Mouse (Mus musculus): ENCODE results near the gene Nr2f2. TPM values are rescaled to one million over a fixed set of nuclear protein-coding genes. Genes with fewer than 3 reads are reported as not detected.

Nr2f2 gene
- 95.6 and 120 TPM in 2 replicates for polyA plus RNA-seq (2014; fragmentation: Nextera tagmentation; extraction: Ambion mirVana)

DNA sequence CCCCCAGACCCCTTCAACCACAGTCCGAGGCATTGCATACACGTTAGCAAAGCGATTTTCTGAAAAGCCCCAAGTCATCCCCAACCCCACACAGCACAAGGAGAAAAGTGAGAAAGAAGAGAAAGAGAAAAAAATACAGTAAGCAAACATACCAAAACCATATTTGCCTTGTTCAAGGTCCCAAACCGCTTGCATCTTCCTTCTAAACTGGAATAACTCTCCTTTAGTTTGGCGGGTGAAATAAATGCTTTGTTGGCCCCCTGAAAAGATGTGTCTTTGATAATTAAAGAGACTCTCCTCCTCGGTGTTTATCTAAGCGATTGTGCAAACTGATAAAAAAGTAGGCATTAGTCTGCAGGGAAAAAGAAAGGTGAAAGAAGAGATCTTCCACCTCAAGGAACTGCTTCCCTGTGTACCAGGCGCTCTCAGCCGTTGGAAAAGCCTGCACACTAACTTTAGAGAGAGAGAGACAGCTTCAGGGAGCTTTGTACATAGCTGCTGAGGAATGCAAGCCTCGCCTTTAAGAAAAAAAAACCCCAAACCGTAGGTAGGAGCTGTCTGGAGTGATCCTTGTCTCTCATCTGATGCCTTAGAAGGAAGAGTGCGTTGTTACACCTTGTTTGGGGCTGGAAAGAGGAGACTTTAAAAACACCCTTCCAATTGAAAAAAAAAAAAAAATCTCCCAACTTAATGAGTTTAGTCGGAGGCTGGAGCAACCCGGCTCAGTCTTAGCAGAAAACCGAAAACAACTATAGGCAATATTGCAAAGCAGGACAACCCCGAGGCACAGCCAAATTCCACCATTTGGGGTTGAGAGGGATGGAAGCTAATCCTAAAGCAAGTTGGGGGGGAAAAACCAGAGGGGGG lies at the start of gene Nr2f2:
Gene Nr2f2, minus strand, starts transcription at position 795 of the 867 bp plus-strand sequence.
- Histone ChIP-seq H3K4me1 (replicated peaks; ENCODE audit: control insufficient read depth, insufficient read depth, low read length) (peaks cover 13% of the 10 kb centered on the region), H3K27ac (ENCODE audit: low read depth, low read length) (peak within 1 kb of the TSS; percentile 93), H3K9ac (ENCODE audit: low read depth, low read length) (peak within 1 kb of the TSS; percentile 88), H3K9me3 (ENCODE audit: control insufficient read depth, low read length) (no peaks in the 10 kb centered on the region), H3K4me2 (replicated peaks; ENCODE audit: low read depth, low read length) (peak within 1 kb of the TSS; percentile 45), H3K4me3 (ENCODE audit: low read depth, low read length) (peak within 1 kb of the TSS; percentile 56), H3K27me3 (ENCODE audit: control insufficient read depth, insufficient read depth, low read length) (peaks cover 16% of the 10 kb centered on the region), H3K36me3 (ENCODE audit: control insufficient read depth, insufficient read depth, low read length) (no peaks in the 10 kb centered on the region)
- under 1% methylated on average over 16 of the region's 16 CpGs for WGBS
- DNase-seq (ENCODE audit: low spot score) (peak; percentile 61), ATAC-seq (ENCODE audit: low FRiP score) (no peak)

GRCm38 (mm10) chr7:70414461-70414860 lies 47.9 kb upstream of the Nr2f2 start:
- Histone ChIP-seq H3K9ac (ENCODE audit: low read depth, low read length) (no peak overlapping the region), H3K27me3 (ENCODE audit: control insufficient read depth, insufficient read depth, low read length) (no peaks in the 10 kb centered on the region), H3K9me3 (ENCODE audit: control insufficient read depth, low read length) (no peaks in the 10 kb centered on the region), H3K27ac (ENCODE audit: low read depth, low read length) (no peak overlapping the region), H3K4me3 (ENCODE audit: low read depth, low read length) (no peak overlapping the region), H3K4me1 (replicated peaks; ENCODE audit: control insufficient read depth, insufficient read depth, low read length) (no peaks in the 10 kb centered on the region), H3K36me3 (ENCODE audit: control insufficient read depth, insufficient read depth, low read length) (no peaks in the 10 kb centered on the region), H3K4me2 (replicated peaks; ENCODE audit: low read depth, low read length) (no peak overlapping the region)
- WGBS: 91% methylated on average over 4 of the region's 4 CpGs
- ATAC-seq (ENCODE audit: low FRiP score) (no peak), DNase-seq (ENCODE audit: low spot score) (no peak)

GRCm38 (mm10) chr7:70413646-70414045 lies 47.1 kb upstream of the Nr2f2 start:
- 86% methylated on average over 4 of the region's 4 CpGs for WGBS
- DNase-seq (ENCODE audit: low spot score): no peak
- H3K9me3 ChIP-seq (ENCODE audit: control insufficient read depth, low read length): no peaks in the 10 kb centered on the region

GRCm38 (mm10) chr7:70412900-70413299 lies 46.4 kb upstream of the Nr2f2 start:
- no peak overlapping the region for H3K27ac ChIP-seq (ENCODE audit: low read depth, low read length)
- no peak overlapping the region for H3K4me3 ChIP-seq (ENCODE audit: low read depth, low read length)
- no peak overlapping the region for H3K9ac ChIP-seq (ENCODE audit: low read depth, low read length)
- 96% methylated on average over 7 of the region's 7 CpGs for WGBS
- no peaks in the 10 kb centered on the region for H3K4me1 ChIP-seq (replicated peaks; ENCODE audit: control insufficient read depth, insufficient read depth, low read length)
- DNase-seq (ENCODE audit: low spot score): no peak
- no peaks in the 10 kb centered on the region for H3K9me3 ChIP-seq (ENCODE audit: control insufficient read depth, low read length)
- H3K4me2 ChIP-seq (replicated peaks; ENCODE audit: low read depth, low read length): no peak overlapping the region
- no peaks in the 10 kb centered on the region for H3K27me3 ChIP-seq (ENCODE audit: control insufficient read depth, insufficient read depth, low read length)
- H3K36me3 ChIP-seq (ENCODE audit: control insufficient read depth, insufficient read depth, low read length): no peaks in the 10 kb centered on the region
- ATAC-seq (ENCODE audit: low FRiP score): no peak

More at GRCm38 (mm10) chr7:70413646-70414045, 47.1 kb upstream of the Nr2f2 start:
- Histone ChIP-seq H3K4me3 (ENCODE audit: low read depth, low read length) (no peak overlapping the region), H3K4me1 (replicated peaks; ENCODE audit: control insufficient read depth, insufficient read depth, low read length) (no peaks in the 10 kb centered on the region), H3K4me2 (replicated peaks; ENCODE audit: low read depth, low read length) (no peak overlapping the region), H3K27me3 (ENCODE audit: control insufficient read depth, insufficient read depth, low read length) (no peaks in the 10 kb centered on the region), H3K36me3 (ENCODE audit: control insufficient read depth, insufficient read depth, low read length) (no peaks in the 10 kb centered on the region), H3K9ac (ENCODE audit: low read depth, low read length) (no peak overlapping the region), H3K27ac (ENCODE audit: low read depth, low read length) (no peak overlapping the region)
- ATAC-seq (ENCODE audit: low FRiP score): no peak

DNA sequence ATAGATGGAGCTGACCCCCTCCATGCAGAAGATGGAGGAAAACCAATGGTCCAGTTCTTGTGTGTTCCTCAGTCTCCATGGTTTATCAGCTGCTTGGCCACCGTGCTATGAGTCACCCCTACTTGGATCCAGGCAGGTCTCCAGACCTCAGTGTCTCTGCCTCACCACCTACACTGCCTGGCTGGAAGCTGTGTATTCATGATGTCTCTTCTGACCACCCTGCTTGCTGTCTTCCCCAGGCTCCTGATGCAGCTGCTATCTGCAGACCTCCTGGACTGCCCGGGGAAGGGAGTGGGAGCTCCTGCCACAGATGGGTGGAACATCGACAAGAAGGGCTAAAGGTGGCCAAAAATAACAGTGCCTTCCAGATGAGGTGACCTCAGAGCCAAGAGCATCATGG lies 43.8 kb upstream of the Nr2f2 start:
- DNase-seq (ENCODE audit: low spot score) (no peak), ATAC-seq (ENCODE audit: low FRiP score) (no peak)
- no peak overlapping the region for H3K27ac ChIP-seq (ENCODE audit: low read depth, low read length)
- no peaks in the 10 kb centered on the region for H3K36me3 ChIP-seq (ENCODE audit: control insufficient read depth, insufficient read depth, low read length)
- no peaks in the 10 kb centered on the region for H3K9me3 ChIP-seq (ENCODE audit: control insufficient read depth, low read length)
- no peaks in the 10 kb centered on the region for H3K27me3 ChIP-seq (ENCODE audit: control insufficient read depth, insufficient read depth, low read length)
- 86% methylated on average over 3 of the region's 3 CpGs for WGBS
- no peak overlapping the region for H3K4me2 ChIP-seq (replicated peaks; ENCODE audit: low read depth, low read length)
- H3K4me3 ChIP-seq (ENCODE audit: low read depth, low read length): no peak overlapping the region
- no peaks in the 10 kb centered on the region for H3K4me1 ChIP-seq (replicated peaks; ENCODE audit: control insufficient read depth, insufficient read depth, low read length)
- no peak overlapping the region for H3K9ac ChIP-seq (ENCODE audit: low read depth, low read length)

- H3K36me3 ChIP-seq (ENCODE audit: control insufficient read depth, insufficient read depth, low read length): no peaks in the 10 kb centered on the region
- no peak overlapping the region for H3K9ac ChIP-seq (ENCODE audit: low read depth, low read length)
- DNase-seq (ENCODE audit: low spot score): no peak
- WGBS: 79% methylated on average over 11 of the region's 11 CpGs
- H3K4me2 ChIP-seq (replicated peaks; ENCODE audit: low read depth, low read length): no peak overlapping the region
- no peaks in the 10 kb centered on the region for H3K27me3 ChIP-seq (ENCODE audit: control insufficient read depth, insufficient read depth, low read length)
- H3K4me1 ChIP-seq (replicated peaks; ENCODE audit: control insufficient read depth, insufficient read depth, low read length): no peaks in the 10 kb centered on the region
- H3K9me3 ChIP-seq (ENCODE audit: control insufficient read depth, low read length): no peaks in the 10 kb centered on the region
- no peak overlapping the region for H3K4me3 ChIP-seq (ENCODE audit: low read depth, low read length)
- no peak for ATAC-seq (ENCODE audit: low FRiP score)
- H3K27ac ChIP-seq (ENCODE audit: low read depth, low read length): no peak overlapping the region
These were observed 43.4 kb upstream of the Nr2f2 start for GRCm38 (mm10) chr7:70409890-70410289.

DNA sequence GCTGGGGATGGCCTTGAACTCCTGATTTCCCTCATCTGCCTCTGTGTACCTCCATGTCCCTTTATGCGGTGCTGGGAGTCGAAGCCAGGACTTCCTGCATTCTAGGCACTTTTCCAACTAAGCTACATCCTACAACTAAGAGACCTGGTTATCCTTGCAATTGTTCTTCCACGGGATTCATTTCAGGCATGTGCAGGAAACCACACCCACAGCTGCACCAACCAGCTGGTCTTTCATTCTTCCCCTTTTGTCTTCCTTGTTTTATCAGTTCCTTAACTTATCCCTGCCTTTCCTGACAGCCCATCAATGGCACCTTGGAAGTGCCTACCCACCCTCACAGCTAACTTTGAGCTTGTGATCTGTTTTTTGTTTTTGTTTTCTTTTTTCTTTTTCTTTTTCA lies 42.3 kb upstream of the Nr2f2 start:
- DNase-seq (ENCODE audit: low spot score) (no peak), ATAC-seq (ENCODE audit: low FRiP score) (no peak)
- H3K4me2 ChIP-seq (replicated peaks; ENCODE audit: low read depth, low read length): no peak overlapping the region
- H3K4me1 ChIP-seq (replicated peaks; ENCODE audit: control insufficient read depth, insufficient read depth, low read length): no peaks in the 10 kb centered on the region
- no peak overlapping the region for H3K27ac ChIP-seq (ENCODE audit: low read depth, low read length)
- H3K36me3 ChIP-seq (ENCODE audit: control insufficient read depth, insufficient read depth, low read length): no peaks in the 10 kb centered on the region
- H3K9ac ChIP-seq (ENCODE audit: low read depth, low read length): no peak overlapping the region
- H3K9me3 ChIP-seq (ENCODE audit: control insufficient read depth, low read length): no peaks in the 10 kb centered on the region
- no peak overlapping the region for H3K4me3 ChIP-seq (ENCODE audit: low read depth, low read length)
- H3K27me3 ChIP-seq (ENCODE audit: control insufficient read depth, insufficient read depth, low read length): no peaks in the 10 kb centered on the region
- WGBS: 85% methylated on average over 3 of the region's 3 CpGs

GRCm38 (mm10) chr7:70407123-70407522 lies 40.6 kb upstream of the Nr2f2 start:
- Histone ChIP-seq H3K4me2 (replicated peaks; ENCODE audit: low read depth, low read length) (no peak overlapping the region), H3K9me3 (ENCODE audit: control insufficient read depth, low read length) (no peaks in the 10 kb centered on the region), H3K27ac (ENCODE audit: low read depth, low read length) (no peak overlapping the region), H3K36me3 (ENCODE audit: control insufficient read depth, insufficient read depth, low read length) (no peaks in the 10 kb centered on the region), H3K27me3 (ENCODE audit: control insufficient read depth, insufficient read depth, low read length) (no peaks in the 10 kb centered on the region), H3K9ac (ENCODE audit: low read depth, low read length) (no peak overlapping the region), H3K4me3 (ENCODE audit: low read depth, low read length) (no peak overlapping the region), H3K4me1 (replicated peaks; ENCODE audit: control insufficient read depth, insufficient read depth, low read length) (no peaks in the 10 kb centered on the region)
- WGBS: 90% methylated on average over 11 of the region's 11 CpGs
- DNase-seq (ENCODE audit: low spot score): no peak
- ATAC-seq (ENCODE audit: low FRiP score): no peak

DNA sequence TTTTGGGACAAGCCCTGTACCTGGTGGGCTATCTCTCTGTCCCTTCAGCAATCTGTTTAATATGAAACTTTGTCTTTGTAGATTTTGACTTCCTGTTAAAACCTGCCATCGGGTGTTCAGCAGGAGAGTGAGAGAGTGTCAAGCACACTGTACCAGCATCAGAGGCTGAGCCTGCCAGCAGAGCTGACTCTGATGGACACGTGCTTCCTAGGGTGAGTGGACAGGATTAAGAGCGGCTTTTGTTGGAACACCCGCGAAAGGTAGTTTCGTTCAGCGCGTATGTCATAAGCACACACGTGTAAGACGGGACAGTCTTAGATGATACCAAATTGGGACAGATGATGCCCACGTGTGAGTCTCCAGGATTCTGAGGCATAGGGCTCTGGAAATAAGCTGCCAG lies 40.0 kb upstream of the Nr2f2 start:
- H3K9me3 ChIP-seq (ENCODE audit: control insufficient read depth, low read length): no peaks in the 10 kb centered on the region
- H3K36me3 ChIP-seq (ENCODE audit: control insufficient read depth, insufficient read depth, low read length): no peaks in the 10 kb centered on the region
- H3K27ac ChIP-seq (ENCODE audit: low read depth, low read length): no peak overlapping the region
- WGBS: 95% methylated on average over 11 of the region's 11 CpGs
- no peaks in the 10 kb centered on the region for H3K27me3 ChIP-seq (ENCODE audit: control insufficient read depth, insufficient read depth, low read length)
- no peak for DNase-seq (ENCODE audit: low spot score)
- no peak for ATAC-seq (ENCODE audit: low FRiP score)
- H3K4me2 ChIP-seq (replicated peaks; ENCODE audit: low read depth, low read length): no peak overlapping the region
- no peaks in the 10 kb centered on the region for H3K4me1 ChIP-seq (replicated peaks; ENCODE audit: control insufficient read depth, insufficient read depth, low read length)
- H3K9ac ChIP-seq (ENCODE audit: low read depth, low read length): no peak overlapping the region
- no peak overlapping the region for H3K4me3 ChIP-seq (ENCODE audit: low read depth, low read length)

Data from hindbrain, embryonic 11.5 days (tissue).